Mouse (Mus musculus) spleen, adult 10 weeks (tissue): Measurements from ENCODE around the gene 2900092C05Rik. TPM values are rescaled to one million over a fixed set of nuclear protein-coding genes. Genes with fewer than 3 reads are reported as not detected.

Experiments used
- polyA plus RNA-seq: library from polyadenylated mRNA; stranded (reverse); fragments of 350-450 nt; fragmentation: Illumina TruSeq; extraction: RNeasy Lipid Tissue Mini Kit (QIAGEN cat#74804); gene quantifications from one replicate; pipeline ENCODE4 v1.2.3, GENCODE M21; 2015; ENCODE audit warnings: low replicate concordance; ENCODE audit not compliant: insufficient read depth

2900092C05Rik gene
- not detected for polyA plus RNA-seq

GRCm38 (mm10) chr7:12512217-12512616, at the start of gene 2900092C05Rik:
TSS of gene 2900092C05Rik (plus strand) at chr7:12512517.

GRCm38 (mm10) chr7:12478158-12479008, 33.9 kb upstream of the 2900092C05Rik start, which contains the start of gene Zfp606:
TSS of gene Zfp606 (plus strand) at chr7:12478293.

Other genes with a start within 250 kb of the 2900092C05Rik start
- not detected for gene Vmn1r81, start 244.2 kb upstream of the 2900092C05Rik start, polyA plus RNA-seq
- not detected for gene Vmn1r82, start 212.1 kb upstream of the 2900092C05Rik start, polyA plus RNA-seq
- not detected for gene Vmn1r83, start 183.0 kb upstream of the 2900092C05Rik start, polyA plus RNA-seq
- gene Vmn1r84, start 143.2 kb upstream of the 2900092C05Rik start, polyA plus RNA-seq: not detected
- 3.5 TPM for gene Zfp551, start 89.8 kb upstream of the 2900092C05Rik start, polyA plus RNA-seq
- gene Zfp606, start 34.2 kb upstream of the 2900092C05Rik start, polyA plus RNA-seq: 18.8 TPM
- gene Vmn2r53, start 96.3 kb downstream of the 2900092C05Rik start, polyA plus RNA-seq: not detected
- gene Vmn2r54, start 127.8 kb downstream of the 2900092C05Rik start, polyA plus RNA-seq: not detected
- not detected for gene Vmn2r55, start 172.5 kb downstream of the 2900092C05Rik start, polyA plus RNA-seq
- gene Vmn2r56, start 222.5 kb downstream of the 2900092C05Rik start, polyA plus RNA-seq: not detected